Mouse (Mus musculus): ENCODE measurements at regions not wholly inside any gene's neighbourhood (a gene's known extent, or its start where the extent isn't known, plus 50 kb on each side); places are given as distances from the start of the nearest gene placed in this dataset.

GRCm38 (mm10) chr2:124003507-124003906, 86.3 kb upstream of the Sema6d start:
- Histone ChIP-seq H3K9ac (replicated peaks; ENCODE audit: low read length, poor library complexity, severe bottlenecking) (no peak overlapping the region), H3K36me3 (ENCODE audit: insufficient read depth, low read length) (no peaks in the 10 kb centered on the region), H3K27ac (ENCODE audit: low read depth, low read length) (no peak overlapping the region), H3K4me1 (ENCODE audit: insufficient read depth, low read length) (no peaks in the 10 kb centered on the region), H3K4me3 (ENCODE audit: low read depth, low read length) (no peak overlapping the region), H3K9me3 (ENCODE audit: low read length) (no peaks in the 10 kb centered on the region), H3K27me3 (ENCODE audit: insufficient read depth, low read length) (no peaks in the 10 kb centered on the region), H3K4me2 (ENCODE audit: low read depth, low read length, poor library complexity, severe bottlenecking) (no peak overlapping the region)
- no peak for DNase-seq (ENCODE audit: low spot score)
- TF ChIP-seq CTCF (IDR thresholded peaks at IDR 0.05) = no peak
- ATAC-seq (ENCODE audit: low FRiP score) = no peak

- 85% methylated on average over 2 of the region's 2 CpGs for WGBS
- Histone ChIP-seq H3K4me3 (ENCODE audit: low read depth, low read length) (no peak overlapping the region), H3K9ac (replicated peaks; ENCODE audit: low read length, poor library complexity, severe bottlenecking) (no peak overlapping the region), H3K4me1 (ENCODE audit: insufficient read depth, low read length) (no peaks in the 10 kb centered on the region), H3K27me3 (ENCODE audit: insufficient read depth, low read length) (no peaks in the 10 kb centered on the region), H3K36me3 (ENCODE audit: insufficient read depth, low read length) (no peaks in the 10 kb centered on the region), H3K4me2 (ENCODE audit: low read depth, low read length, poor library complexity, severe bottlenecking) (no peak overlapping the region), H3K27ac (ENCODE audit: low read depth, low read length) (no peak overlapping the region), H3K9me3 (ENCODE audit: low read length) (no peaks in the 10 kb centered on the region)
- no peak for DNase-seq (ENCODE audit: low spot score)
- no peak for ATAC-seq (ENCODE audit: low FRiP score)
- no peak for TF ChIP-seq CTCF (IDR thresholded peaks at IDR 0.05)
These were observed 74.2 kb upstream of the Sema6d start for GRCm38 (mm10) chr2:124015542-124015941.

All from midbrain, postnatal 0 days (tissue).